Comparison of ENCODE assay signal across 8 mouse cellular contexts in genomic region chr6:13070485-13070884, GRCm38 (mm10). TPM values are rescaled to one million over a fixed set of nuclear protein-coding genes. Genes with fewer than 3 reads are reported as not detected.
A peak's percentile ranks its signal among the peaks of the same experiment; 100 is the strongest.
DNase-seq lines count a peak whose midpoint lies in the region; ATAC-seq and TF ChIP-seq lines count a peak whose summit lies in the region.

No protein-coding gene starts in this region.

- peaks cover 2% of the 10 kb centered on the region; the same call in 1 of the 2 replicates for H3K4me1 ChIP-seq in lung, adult 2 months (ENCODE audit: control insufficient read depth, insufficient read depth, low read length)
- peaks cover 10% of the 10 kb centered on the region for H3K4me1 ChIP-seq in forebrain, embryonic 10.5 days
- H3K4me1 ChIP-seq in hindbrain, embryonic 12.5 days = peaks cover 10% of the 10 kb centered on the region
- peaks cover 3% of the 10 kb centered on the region; the same call in 1 of the 2 replicates for H3K4me1 ChIP-seq in limb, embryonic 14.5 days (ENCODE audit: control insufficient read depth, insufficient read depth, low read length)
- H3K4me1 ChIP-seq in olfactory bulb, adult 2 months (ENCODE audit: control insufficient read depth, insufficient read depth, low read length) = peaks cover 3% of the 10 kb centered on the region; the same call in 1 of the 2 replicates

- no peak for TF ChIP-seq CTCF in lung, adult 2 months (IDR thresholded peaks at IDR 0.05; ENCODE audit: insufficient read depth, low read length)
- TF ChIP-seq CTCF in brain, embryonic 14.5 days (IDR thresholded peaks at IDR 0.05; ENCODE audit: borderline replicate concordance, extremely low read depth, insufficient read depth, insufficient read length) = no peak
- no peak for TF ChIP-seq CTCF in olfactory bulb, adult 2 months (IDR thresholded peaks at IDR 0.05; ENCODE audit: insufficient read depth, low read depth, low read length)

- H3K4me3 ChIP-seq in lung, adult 2 months (replicated peaks; ENCODE audit: extremely low read depth, low read depth, low read length) = peak overlapping the region; percentile 85
- H3K4me3 ChIP-seq in forebrain, embryonic 10.5 days = peak overlapping the region; percentile 93
- H3K4me3 ChIP-seq in hindbrain, embryonic 12.5 days = peak overlapping the region; percentile 84
- H3K4me3 ChIP-seq in limb, embryonic 14.5 days (replicated peaks; ENCODE audit: low read length) = peak overlapping the region; percentile 89
- H3K4me3 ChIP-seq in olfactory bulb, adult 2 months (ENCODE audit: insufficient read depth, low read depth, low read length) = peak overlapping the region; percentile 97

- H3K36me3 ChIP-seq in forebrain, embryonic 10.5 days (replicated peaks) = peaks cover 33% of the 10 kb centered on the region
- peaks cover 29% of the 10 kb centered on the region for H3K36me3 ChIP-seq in hindbrain, embryonic 12.5 days
- H3K36me3 ChIP-seq in limb, embryonic 14.5 days (ENCODE audit: control insufficient read depth, insufficient read depth, low read length) = peaks cover 30% of the 10 kb centered on the region

- peak overlapping the region; percentile 93 for H3K9ac ChIP-seq in hindbrain, embryonic 12.5 days
- H3K9ac ChIP-seq in limb, embryonic 14.5 days (ENCODE audit: low read depth, low read length, severe bottlenecking) = peak overlapping the region; percentile 94

- ATAC-seq in hindbrain, embryonic 12.5 days (ENCODE audit: low FRiP score) = peak; percentile 36
- no peak for ATAC-seq in limb, embryonic 14.5 days (ENCODE audit: low FRiP score, low read depth)

- H3K27me3 ChIP-seq in forebrain, embryonic 10.5 days (ENCODE audit: poor library complexity, severe bottlenecking) = no peaks in the 10 kb centered on the region
- H3K27me3 ChIP-seq in hindbrain, embryonic 12.5 days = no peaks in the 10 kb centered on the region
- no peaks in the 10 kb centered on the region for H3K27me3 ChIP-seq in limb, embryonic 14.5 days (ENCODE audit: control insufficient read depth, insufficient read depth, low read length)

- peak overlapping the region; percentile 96; the same call in 1 of the 2 replicates for H3K27ac ChIP-seq in forebrain, embryonic 10.5 days
- H3K27ac ChIP-seq in hindbrain, embryonic 12.5 days = no peak overlapping the region
- H3K27ac ChIP-seq in limb, embryonic 14.5 days (replicated peaks; ENCODE audit: low read depth, low read length) = no peak overlapping the region
- H3K27ac ChIP-seq in olfactory bulb, adult 2 months (ENCODE audit: insufficient read depth, low read depth, low read length) = no peak overlapping the region

- H3K9me3 ChIP-seq in forebrain, embryonic 10.5 days = no peaks in the 10 kb centered on the region
- H3K9me3 ChIP-seq in hindbrain, embryonic 12.5 days (replicated peaks) = no peaks in the 10 kb centered on the region
- H3K9me3 ChIP-seq in limb, embryonic 14.5 days (ENCODE audit: control insufficient read depth, low read length) = no peaks in the 10 kb centered on the region

- peak overlapping the region; percentile 75 for H3K4me2 ChIP-seq in hindbrain, embryonic 12.5 days (replicated peaks)
- H3K4me2 ChIP-seq in limb, embryonic 14.5 days (replicated peaks; ENCODE audit: low read depth, low read length, severe bottlenecking) = peak overlapping the region; percentile 53

- peak; percentile 27 for DNase-seq in lung, adult 2 months
- no peak for DNase-seq in lung, postnatal 4 days
- peak; percentile 13 for DNase-seq in brain, embryonic 14.5 days (ENCODE audit: low read depth)
- no peak for DNase-seq in forebrain, embryonic 10.5 days (ENCODE audit: extremely low spot score, low spot score)
- DNase-seq in limb, embryonic 14.5 days (ENCODE audit: low spot score) = no peak
- DNase-seq in frontal cortex, adult 2 months (ENCODE audit: extremely low spot score in 1 of 2, low spot score in 1 of 2) = no peak

- WGBS in lung, adult 2 months = 24% methylated on average over 4 of the region's 4 CpGs
- WGBS in forebrain, embryonic 10.5 days = 57% methylated on average over 4 of the region's 4 CpGs
- 49% methylated on average over 4 of the region's 4 CpGs for WGBS in hindbrain, embryonic 12.5 days
- 53% methylated on average over 4 of the region's 4 CpGs for WGBS in limb, embryonic 14.5 days
- WGBS in olfactory bulb, adult 2 months = 22% methylated on average over 4 of the region's 4 CpGs

- no peak for TF ChIP-seq POLR2A in lung, adult 2 months (IDR thresholded peaks at IDR 0.05; ENCODE audit: borderline replicate concordance, extremely low read depth, low read depth, low read length)
- TF ChIP-seq POLR2A in brain, embryonic 14.5 days (IDR thresholded peaks at IDR 0.05; ENCODE audit: borderline replicate concordance, extremely low read depth, insufficient read depth, insufficient read length, poor library complexity, severe bottlenecking) = no peak
- no peak for TF ChIP-seq POLR2A in limb, embryonic 14.5 days (IDR thresholded peaks at IDR 0.05; ENCODE audit: borderline replicate concordance, extremely low read depth, insufficient read depth, insufficient read length)
- no peak for TF ChIP-seq POLR2A in olfactory bulb, adult 2 months (IDR thresholded peaks at IDR 0.05; ENCODE audit: insufficient read depth, low read depth, low read length)

RNA-seq across cellular contexts. Expression of gene Tmem106b, which starts 0.9 kb away (rescaled TPM):
- 22.3 and 24.0 TPM in 2 replicates for polyA plus RNA-seq in lung, adult 2 months (2012; rRNA removed)
- polyA plus RNA-seq in brain, embryonic 14.5 days (2012; rRNA removed) = 19.4 and 28.0 TPM in 2 replicates
- polyA plus RNA-seq in forebrain, embryonic 10.5 days (2016; fragmentation: Nextera tagmentation; extraction: Ambion mirVana) = 16.8 and 19.3 TPM in 2 replicates
- polyA plus RNA-seq in hindbrain, embryonic 12.5 days (2016; fragmentation: Nextera tagmentation; extraction: Ambion mirVana) = 41.1 and 41.3 TPM in 2 replicates
- 23.0 and 28.0 TPM in 2 replicates for polyA plus RNA-seq in limb, embryonic 14.5 days (2012; rRNA removed)
- polyA plus RNA-seq in limb, embryonic 14.5 days (2014; fragmentation: Nextera tagmentation; extraction: Ambion mirVana) = 44.7 and 47.1 TPM in 2 replicates
- polyA plus RNA-seq in olfactory bulb, adult 2 months (2012; ENCODE audit: insufficient read depth, insufficient read length, low replicate concordance, missing spikeins) = 102 TPM in 1 of 2 replicates, not detected in the other
- 51.2 and 57.6 TPM in 2 replicates for polyA plus RNA-seq in frontal cortex, adult 2 months (2012; rRNA removed)

Comparison
In these comparisons a context has a peak if more than half of its experiments do, and no peak if none do; other contexts are left out.
1. DNase-seq: peak in lung, adult 2 months (single experiment) and brain, embryonic 14.5 days (single experiment); none in lung, postnatal 4 days (0 of 2), forebrain, embryonic 10.5 days (single experiment), limb, embryonic 14.5 days (single experiment) and frontal cortex, adult 2 months (0 of 2).
2. Peak in every context shown above with its lines, with median percentiles within 50 percentile points of each other: H3K4me3 ChIP-seq.